Mouse (Mus musculus) retina, embryonic 14.5 days (tissue): ENCODE data around the gene Rilp.

Experiments
- DNase-seq: peaks from one replicate; pipeline ENCODE4 v3.0.0-alpha.2; 2015; ENCODE audit warnings: low spot score

The Rilp gene

DNA sequence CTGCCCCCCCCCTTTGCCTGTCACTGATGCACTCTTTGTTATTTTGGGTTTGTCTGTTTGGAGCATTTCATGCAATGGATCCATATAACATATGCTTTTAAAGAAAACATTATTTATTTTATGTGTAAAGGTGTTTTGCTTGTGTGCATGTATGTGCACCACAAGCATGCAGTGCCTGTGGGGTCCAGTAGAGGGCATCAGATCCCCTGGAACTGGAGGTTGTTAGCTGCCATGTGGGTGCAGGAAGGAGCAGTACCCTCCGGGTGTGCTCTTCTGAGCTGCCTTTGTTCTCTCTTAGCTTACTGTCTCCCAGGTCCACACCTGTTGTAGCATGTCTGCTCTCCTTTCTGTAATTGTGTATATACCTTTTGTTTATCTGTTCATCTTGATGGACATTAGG is 48.2 kb downstream of the Rilp start:
- DNase-seq, result peak; percentile 31

DNA sequence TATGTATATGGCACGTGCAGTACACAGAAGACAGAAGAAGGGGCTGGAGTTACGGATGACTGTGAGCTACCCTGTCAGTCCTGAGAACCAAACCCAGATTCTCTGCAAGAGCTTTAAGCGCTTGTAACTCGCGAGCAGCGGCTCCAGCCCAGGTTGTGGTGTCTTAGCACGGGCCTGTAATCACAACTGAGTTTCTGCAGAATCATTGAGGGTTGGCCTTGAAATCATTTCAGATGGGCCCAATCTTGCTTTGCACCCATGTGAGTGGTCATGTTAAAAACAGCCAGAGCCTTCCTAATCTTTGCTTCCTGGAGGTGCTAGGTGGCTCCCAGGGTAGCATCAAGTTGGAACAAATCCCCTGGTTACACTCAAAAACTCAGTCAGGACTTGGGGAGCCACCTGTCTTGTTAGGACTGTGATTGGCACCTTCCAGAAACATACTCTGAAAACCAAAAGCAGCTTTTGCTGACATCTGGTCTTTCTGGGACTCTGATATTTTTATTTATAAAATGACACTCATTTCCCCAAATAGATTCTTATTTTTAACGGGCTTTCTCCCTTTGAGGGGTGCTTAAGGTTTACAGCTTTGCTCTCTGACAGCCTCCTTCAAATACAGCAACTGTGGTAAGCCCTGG is 50.1 kb downstream of the Rilp start:
- no peak for DNase-seq

DNA sequence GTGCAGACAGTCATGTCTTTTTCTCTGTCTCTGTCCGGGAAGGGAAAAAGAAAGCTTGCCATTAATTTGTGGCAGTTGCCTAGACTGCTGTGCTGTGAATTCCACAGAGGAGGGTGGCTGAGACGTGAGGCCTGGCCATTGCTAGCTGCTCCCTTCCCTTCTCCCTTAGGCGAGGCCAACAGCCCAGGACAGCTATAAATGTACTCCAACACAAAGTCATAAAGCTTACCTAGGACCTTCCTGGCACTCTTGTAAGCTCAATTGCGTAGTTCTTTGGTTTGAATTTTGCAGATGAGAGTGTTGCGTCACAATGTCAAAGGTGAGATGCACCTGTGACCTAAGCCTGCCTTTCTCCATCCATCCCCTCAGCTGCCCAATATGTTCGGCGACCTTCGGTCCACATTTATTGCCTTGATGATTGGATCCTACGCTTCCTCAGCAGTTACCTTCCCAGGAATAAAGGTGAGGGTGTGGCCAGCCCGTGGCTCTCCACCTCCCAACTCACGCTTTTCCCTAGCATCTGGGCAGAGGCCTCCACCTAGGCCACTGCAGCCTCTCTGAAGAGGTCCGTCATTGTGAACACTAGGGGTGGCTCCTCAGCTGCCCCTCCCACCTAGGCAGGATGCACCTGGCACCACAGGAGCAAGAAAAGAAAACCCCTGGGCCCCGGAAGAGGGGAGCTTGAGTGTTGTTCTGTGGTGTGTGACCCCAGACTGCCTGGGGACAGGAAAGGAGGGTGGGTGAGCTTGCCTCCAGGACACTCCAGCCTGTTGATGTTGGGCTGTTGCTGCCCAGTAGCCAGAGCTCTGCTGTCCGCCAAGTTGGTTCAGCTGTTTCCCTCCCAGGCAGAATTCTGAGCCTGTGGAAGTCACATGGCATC is 50.9 kb downstream of the Rilp start:
- DNase-seq, result no peak

DNA sequence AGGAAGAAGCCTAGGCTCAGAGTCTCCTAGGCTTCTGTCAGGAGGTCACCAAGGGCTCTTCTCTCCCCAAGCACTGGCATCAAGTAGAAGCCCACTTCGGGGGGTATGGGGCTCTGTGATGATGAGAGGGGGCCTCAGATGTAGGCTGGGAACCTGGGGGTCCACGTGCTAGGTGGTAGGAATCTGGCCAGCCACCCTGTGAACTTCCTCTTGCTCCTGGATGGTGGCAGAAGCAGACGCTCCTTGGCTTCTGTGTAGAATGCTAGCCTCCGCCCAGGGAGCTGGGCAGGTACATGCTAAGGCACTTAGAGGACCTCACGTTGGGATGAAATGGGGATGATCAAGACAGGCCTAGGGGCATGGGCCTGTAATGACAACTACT is 51.5 kb downstream of the Rilp start:
- no peak for DNase-seq
